Comparison of ENCODE assay signal across 28 mouse cellular contexts in genomic region chr3:6681411-6681810, GRCm38 (mm10).
"Had no signal": no experiment of that assay in that cellular context is flagged by ENCODE, and none has a peak within 500 bp of the region (broad histone marks: within the 10 kb centered on the region; RNA-seq: fewer than 3 reads in every experiment).

No protein-coding gene starts in this region.

- H3K4me1 ChIP-seq: limb, embryonic 10.5 days; limb, embryonic 12.5 days; limb, embryonic 13.5 days; limb, embryonic 15.5 days; liver, embryonic 12.5 days; liver, embryonic 13.5 days; liver, embryonic 15.5 days; lung, embryonic 15.5 days; megakaryocyte, embryonic 14.5 days; midbrain, embryonic 10.5 days; midbrain, embryonic 12.5 days; midbrain, embryonic 13.5 days; neural tube, embryonic 12.5 days had no signal

- H3K9ac ChIP-seq: limb, embryonic 12.5 days; limb, embryonic 13.5 days; limb, embryonic 15.5 days; liver, embryonic 12.5 days; liver, embryonic 13.5 days; liver, embryonic 14.5 days; liver, embryonic 15.5 days; liver, postnatal 0 days; lung, embryonic 14.5 days; lung, embryonic 15.5 days; midbrain, embryonic 12.5 days; midbrain, embryonic 13.5 days; midbrain, embryonic 15.5 days; neural tube, embryonic 12.5 days had no signal

- H3K27ac ChIP-seq: limb, embryonic 10.5 days; limb, embryonic 12.5 days; limb, embryonic 13.5 days; limb, embryonic 15.5 days; liver, embryonic 12.5 days; liver, embryonic 13.5 days; liver, embryonic 14.5 days; liver, embryonic 15.5 days; lung, embryonic 15.5 days; macrophage; midbrain, embryonic 10.5 days; midbrain, embryonic 12.5 days; midbrain, embryonic 13.5 days; midbrain, embryonic 15.5 days; neural tube, embryonic 12.5 days had no signal

- H3K4me3 ChIP-seq: limb, embryonic 10.5 days; limb, embryonic 12.5 days; limb, embryonic 13.5 days; limb, embryonic 15.5 days; liver, embryonic 12.5 days; liver, embryonic 13.5 days; liver, embryonic 15.5 days; lung, embryonic 15.5 days; megakaryocyte, embryonic 14.5 days; midbrain, embryonic 10.5 days; midbrain, embryonic 12.5 days; midbrain, embryonic 13.5 days; midbrain, embryonic 15.5 days; myocyte; neural tube, embryonic 12.5 days had no signal

- H3K36me3 ChIP-seq: limb, embryonic 10.5 days; limb, embryonic 12.5 days; limb, embryonic 13.5 days; limb, embryonic 15.5 days; liver, embryonic 12.5 days; liver, embryonic 13.5 days; liver, embryonic 15.5 days; lung, embryonic 15.5 days; midbrain, embryonic 10.5 days; midbrain, embryonic 12.5 days; midbrain, embryonic 13.5 days; midbrain, embryonic 15.5 days; neural tube, embryonic 12.5 days had no signal

- H3K9me3 ChIP-seq: limb, embryonic 10.5 days; limb, embryonic 12.5 days; limb, embryonic 13.5 days; limb, embryonic 15.5 days; liver, embryonic 12.5 days; liver, embryonic 13.5 days; liver, embryonic 15.5 days; lung, embryonic 15.5 days; megakaryocyte, embryonic 14.5 days; midbrain, embryonic 10.5 days; midbrain, embryonic 12.5 days; midbrain, embryonic 13.5 days; midbrain, embryonic 15.5 days; neural tube, embryonic 12.5 days had no signal

- DNase-seq: left cerebral cortex, postnatal 4 days; liver; liver, embryonic 13.5 days; liver, postnatal 0 days; lung, adult 18-20 months; lung, adult 2 months; lung, embryonic 14.5 days; lung, postnatal 10 days; lung, postnatal 14 days; lung, postnatal 36 days; lung, postnatal 4 days; midbrain, embryonic 14.5 days had no signal

- H3K27me3 ChIP-seq: limb, embryonic 12.5 days; limb, embryonic 13.5 days; limb, embryonic 15.5 days; liver, embryonic 12.5 days; liver, embryonic 13.5 days; liver, embryonic 15.5 days; lung, embryonic 15.5 days; megakaryocyte, embryonic 14.5 days; midbrain, embryonic 12.5 days; midbrain, embryonic 13.5 days; midbrain, embryonic 15.5 days; neural tube, embryonic 12.5 days had no signal
